Mouse (Mus musculus) midbrain, embryonic 13.5 days (tissue): ENCODE data around the gene Prox2. TPM values are rescaled to one million over a fixed set of nuclear protein-coding genes. Genes with fewer than 3 reads are reported as not detected.

Experiments
- ATAC-seq: fragments of 200-750 bp; cut with Nextera tagmentation; 2 replicates; pipeline ENCODE4 v1.8.0; 2017; ENCODE audit warnings: mild to moderate bottlenecking, moderate TSS enrichment, moderate library complexity
- H3K27ac ChIP-seq: fragments of 300-500 bp; sonication (generic); 2 replicates; pipeline ENCODE4 v1.5.1; 2015; ENCODE audit warnings: inconsistent platforms, mild to moderate bottlenecking, moderate library complexity
- H3K27me3 ChIP-seq: fragments of 300-500 bp; sonication (generic); 2 replicates; pipeline ENCODE4 v1.6.1; 2015; ENCODE audit warnings: mild to moderate bottlenecking, inconsistent platforms
- H3K36me3 ChIP-seq: fragments of 300-500 bp; sonication (generic); 2 replicates; pipeline ENCODE4 v1.6.1; 2015; ENCODE audit warnings: mild to moderate bottlenecking, inconsistent platforms
- H3K4me1 ChIP-seq: fragments of 300-500 bp; sonication (generic); replicated peaks from 2 replicates; pipeline ENCODE4 v1.6.1; 2015; ENCODE audit warnings: inconsistent platforms
- H3K4me2 ChIP-seq: fragments of 300-500 bp; sonication (generic); replicated peaks from 2 replicates; pipeline ENCODE4 v1.6.1; 2015; ENCODE audit warnings: moderate library complexity, mild to moderate bottlenecking, inconsistent platforms
- H3K4me3 ChIP-seq: fragments of 300-500 bp; sonication (generic); replicated peaks from 2 replicates; pipeline ENCODE4 v1.5.1; 2015; ENCODE audit warnings: mild to moderate bottlenecking, inconsistent platforms
- H3K9ac ChIP-seq: fragments of 300-500 bp; sonication (generic); replicated peaks from 2 replicates; pipeline ENCODE4 v1.6.1; 2015; ENCODE audit warnings: mild to moderate bottlenecking, inconsistent platforms
- H3K9me3 ChIP-seq: fragments of 300-500 bp; sonication (generic); 2 replicates; pipeline ENCODE4 v1.6.1; 2016; ENCODE audit warnings: mild to moderate bottlenecking, inconsistent platforms
- WGBS: fragments of 180-500 bp; shearing (Covaris S2); methylation state at CpG from one replicate; pipeline ENCODE4 v1.1.7; 2015; 5-methylcytosine and 5-hydroxymethylcytosine counted together
- polyA plus RNA-seq: library from polyadenylated mRNA; unstranded; fragments of >200 nt; fragmentation: Nextera tagmentation; extraction: Ambion mirVana; gene quantifications from 2 replicates; pipeline ENCODE4 v1.2.1, GENCODE M21; 2015

Gene Prox2
- polyA plus RNA-seq, 1 experiment from 2014 or later: 1.8 TPM

GRCm38 (mm10) chr12:85077100-85077499, 33.5 kb downstream of the Prox2 start:
- Histone ChIP-seq H3K4me3 (no peak overlapping the region), H3K9me3 (no peaks in the 10 kb centered on the region)
- WGBS: 95% methylated on average over 3 of the region's 3 CpGs

GRCm38 (mm10) chr12:85071043-85071442, 39.5 kb downstream of the Prox2 start:
- ATAC-seq: no peak

More at GRCm38 (mm10) chr12:85077100-85077499, 33.5 kb downstream of the Prox2 start:
- no peak overlapping the region for H3K4me2 ChIP-seq
- H3K9ac ChIP-seq: no peak overlapping the region
- H3K36me3 ChIP-seq: peaks cover 42% of the 10 kb centered on the region
- ATAC-seq: no peak
- H3K4me1 ChIP-seq: no peaks in the 10 kb centered on the region
- H3K27ac ChIP-seq: no peak overlapping the region
- H3K27me3 ChIP-seq: no peaks in the 10 kb centered on the region

GRCm38 (mm10) chr12:85051218-85051617, 59.3 kb downstream of the Prox2 start:
- peaks cover 62% of the 10 kb centered on the region for H3K36me3 ChIP-seq
- H3K4me1 ChIP-seq: no peaks in the 10 kb centered on the region
- no peak overlapping the region for H3K27ac ChIP-seq
- H3K27me3 ChIP-seq: no peaks in the 10 kb centered on the region
- H3K4me3 ChIP-seq: no peak overlapping the region
- no peak for ATAC-seq
- 87% methylated on average over 6 of the region's 6 CpGs for WGBS
- no peak overlapping the region for H3K9ac ChIP-seq
- no peak overlapping the region for H3K4me2 ChIP-seq
- H3K9me3 ChIP-seq: no peaks in the 10 kb centered on the region

More at GRCm38 (mm10) chr12:85071043-85071442, 39.5 kb downstream of the Prox2 start:
- no peak overlapping the region for H3K27ac ChIP-seq
- peaks cover 68% of the 10 kb centered on the region for H3K36me3 ChIP-seq
- H3K27me3 ChIP-seq: no peaks in the 10 kb centered on the region
- H3K4me3 ChIP-seq: no peak overlapping the region
- no peaks in the 10 kb centered on the region for H3K4me1 ChIP-seq
- H3K9ac ChIP-seq: no peak overlapping the region
- H3K9me3 ChIP-seq: no peaks in the 10 kb centered on the region
- no peak overlapping the region for H3K4me2 ChIP-seq

Other genes starting within 250 kb of the Prox2 start
- 0.13 TPM in 1 of 2 replicates, not detected in the other for gene Ltbp2, start 234.2 kb downstream of the Prox2 start, polyA plus RNA-seq
- gene Fcf1, start 139.9 kb downstream of the Prox2 start, polyA plus RNA-seq: 128 and 130 TPM in 2 replicates
- 27.8 and 32.9 TPM in 2 replicates for gene Arel1, start 139.9 kb downstream of the Prox2 start, polyA plus RNA-seq
- 40.2 and 41.7 TPM in 2 replicates for gene Ylpm1, start 114.4 kb downstream of the Prox2 start, polyA plus RNA-seq
- gene Dlst, start 74 bp upstream of the Prox2 start, polyA plus RNA-seq: 98.6 and 104 TPM in 2 replicates
- 15.6 and 16.6 TPM in 2 replicates for gene Rps6kl1, start 40.5 kb upstream of the Prox2 start, polyA plus RNA-seq
- gene Pgf, start 67.0 kb upstream of the Prox2 start, polyA plus RNA-seq: 5.7 and 6.3 TPM in 2 replicates
- gene Eif2b2, start 108.7 kb upstream of the Prox2 start, polyA plus RNA-seq: 90.4 and 97.3 TPM in 2 replicates
- gene Mlh3, start 159.8 kb upstream of the Prox2 start, polyA plus RNA-seq: 8.9 and 9.0 TPM in 2 replicates
- 68.1 and 71.4 TPM in 2 replicates for gene Acyp1, start 177.7 kb upstream of the Prox2 start, polyA plus RNA-seq
- 1.3 TPM in 2 replicates for gene Zc2hc1c, start 177.8 kb upstream of the Prox2 start, polyA plus RNA-seq
- gene Nek9, start 228.6 kb upstream of the Prox2 start, polyA plus RNA-seq: 12.6 and 13.5 TPM in 2 replicates